Mouse (Mus musculus) brain, embryonic 14.5 days (tissue): Measurements from ENCODE around the gene Dap3.
"Not testable (repeated sequence)": the region's sequence is repeated elsewhere in the genome, so short reads cannot be mapped to it uniquely, and the experiment has no call there.

Source experiments
- CTCF ChIP-seq: fragments of 200-500 bp; IDR thresholded peaks from 2 replicates; pipeline ENCODE4 v1.5.1; 2012; ENCODE audit warnings: inconsistent platforms, mild to moderate bottlenecking, moderate library complexity, borderline replicate concordance; ENCODE audit not compliant: insufficient read depth, insufficient read length; ENCODE audit errors: extremely low read depth
- POLR2A ChIP-seq: fragments of 200-500 bp; IDR thresholded peaks from 2 replicates; pipeline ENCODE4 v1.6.1; 2012; ENCODE audit warnings: mild to moderate bottlenecking, inconsistent platforms, borderline replicate concordance; ENCODE audit not compliant: poor library complexity, insufficient read depth, insufficient read length, severe bottlenecking; ENCODE audit errors: extremely low read depth

DNA sequence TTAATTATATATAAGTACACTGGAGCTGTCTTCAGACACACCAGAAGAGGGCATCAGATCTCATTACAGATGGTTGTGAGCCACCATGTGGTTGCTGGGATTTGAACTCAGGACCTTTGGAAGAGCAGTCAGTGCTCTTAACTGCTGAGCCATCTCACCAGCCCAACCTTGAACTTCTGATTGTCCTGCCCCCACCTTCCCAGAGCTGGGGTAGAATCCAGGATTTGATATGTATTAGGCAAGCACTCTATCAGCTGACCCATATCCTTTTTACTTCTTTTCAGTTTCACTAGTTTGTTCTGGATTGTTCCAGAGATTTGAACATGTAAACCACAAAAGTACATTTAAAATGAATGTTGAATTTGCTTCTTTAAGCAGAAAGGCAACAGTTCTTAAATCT is 12.2 kb upstream of the Dap3 start:
- not testable (repeated sequence) for TF ChIP-seq CTCF, POLR2A
